Mouse (Mus musculus): ENCODE measurements at regions not wholly inside any gene's neighbourhood (a gene's known extent, or its start where the extent isn't known, plus 50 kb on each side); places are given as distances from the start of the nearest gene placed in this dataset.

DNA sequence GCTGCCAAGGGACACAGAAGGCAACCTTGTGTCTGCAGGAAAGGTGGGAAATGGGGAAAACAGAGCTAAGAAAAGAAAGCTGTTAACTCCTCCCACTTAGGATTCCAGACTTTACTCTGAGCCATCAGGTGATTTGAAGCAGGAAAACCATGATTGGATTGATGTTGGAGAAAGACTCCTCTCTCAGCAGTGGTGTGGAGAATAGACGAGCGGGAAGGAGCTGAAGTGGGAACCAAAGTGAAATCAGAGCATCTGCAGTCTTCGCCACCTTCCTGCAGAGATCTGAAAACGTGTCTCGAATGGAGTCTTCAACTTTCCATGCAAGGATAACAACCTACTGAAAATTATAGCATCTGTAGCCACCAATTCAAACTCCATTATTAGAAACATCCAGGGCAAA is 487.4 kb downstream of the Defb40 start:
- TF ChIP-seq POLR2A (IDR thresholded peaks at IDR 0.05; ENCODE audit: insufficient read length, low read depth) (no peak), E2F4 (IDR thresholded peaks at IDR 0.05; ENCODE audit: insufficient read depth) (no peak), MAX (IDR thresholded peaks at IDR 0.05; ENCODE audit: low read depth) (no peak)
